Mouse (Mus musculus): ENCODE measurements around the gene Nt5c. TPM values are rescaled to one million over a fixed set of nuclear protein-coding genes. Genes with fewer than 3 reads are reported as not detected.

Nt5c gene
- polyA plus RNA-seq, 1 experiment from 2014 or later, result 32.0 TPM

DNA sequence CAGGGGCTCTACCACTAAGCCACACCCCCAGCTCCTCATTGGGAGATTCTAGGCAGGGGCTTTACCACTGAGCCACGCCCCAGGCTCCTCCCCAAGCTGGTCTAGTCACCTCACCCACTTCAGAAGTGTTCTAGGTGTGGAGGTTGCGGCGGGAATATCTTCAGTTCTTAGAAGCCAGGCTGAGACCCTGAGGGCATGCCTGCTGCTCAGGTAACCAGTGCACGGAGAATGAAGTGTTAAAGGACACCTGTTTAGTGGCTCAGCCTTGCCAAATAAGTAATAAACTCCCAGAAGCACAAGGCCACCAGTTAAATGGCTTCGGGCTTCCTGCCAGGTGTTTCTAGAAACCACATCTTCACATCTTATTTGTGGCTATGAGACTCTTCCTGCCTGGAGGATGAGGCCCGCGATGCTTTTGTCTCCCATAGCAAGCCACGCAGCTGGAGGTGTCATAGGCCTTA lies 39.9 kb downstream of the Nt5c start:
- no peak for ATAC-seq (ENCODE audit: low read depth)
- no peaks in the 10 kb centered on the region for H3K27me3 ChIP-seq (ENCODE audit: control insufficient read depth, insufficient read depth, low read depth, low read length)
- peaks cover 3% of the 10 kb centered on the region for H3K4me1 ChIP-seq (ENCODE audit: control insufficient read depth, low read depth, low read length)
- no peak overlapping the region for H3K4me2 ChIP-seq (ENCODE audit: low read depth, low read length)
- 60% methylated on average over 8 of the region's 8 CpGs for WGBS (ENCODE audit: insufficient replicate concordance)
- no peaks in the 10 kb centered on the region for H3K36me3 ChIP-seq (ENCODE audit: control insufficient read depth, insufficient read depth)
- H3K4me3 ChIP-seq (ENCODE audit: low read depth, low read length), result no peak overlapping the region
- no peak overlapping the region for H3K27ac ChIP-seq (ENCODE audit: low read length)
- H3K9me3 ChIP-seq (replicated peaks; ENCODE audit: control insufficient read depth, low read length), result no peaks in the 10 kb centered on the region; the same call in 1 of the 2 replicates
- no peak overlapping the region for H3K9ac ChIP-seq (ENCODE audit: low read depth, low read length)

DNA sequence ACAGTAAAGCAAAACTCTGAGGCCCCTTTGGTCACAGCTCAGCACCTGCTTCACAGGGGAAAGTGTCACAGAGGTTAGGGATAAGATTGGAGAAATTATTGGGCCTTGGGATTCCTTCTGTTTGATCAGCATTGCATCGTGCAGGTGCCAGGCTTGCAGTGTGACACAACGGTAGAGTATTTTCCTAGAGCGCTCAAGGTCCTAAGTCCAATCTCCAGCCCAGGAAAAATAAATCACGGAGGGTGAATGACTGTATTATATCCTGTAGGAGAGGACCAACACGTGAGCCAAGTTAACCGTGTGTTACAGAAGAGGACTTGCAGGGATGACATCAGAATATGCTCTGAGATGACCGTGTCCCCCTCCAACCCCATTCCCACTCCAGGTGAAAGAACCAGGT lies 41.5 kb downstream of the Nt5c start:
- Histone ChIP-seq H3K27me3 (ENCODE audit: control insufficient read depth, insufficient read depth, low read depth, low read length) (no peaks in the 10 kb centered on the region), H3K27ac (ENCODE audit: low read length) (peak overlapping the region; percentile 60; the same call in 1 of the 2 replicates), H3K4me1 (ENCODE audit: control insufficient read depth, low read depth, low read length) (peaks cover 3% of the 10 kb centered on the region), H3K9me3 (replicated peaks; ENCODE audit: control insufficient read depth, low read length) (no peaks in the 10 kb centered on the region; the same call in 1 of the 2 replicates), H3K4me2 (ENCODE audit: low read depth, low read length) (no peak overlapping the region), H3K36me3 (ENCODE audit: control insufficient read depth, insufficient read depth) (no peaks in the 10 kb centered on the region), H3K4me3 (ENCODE audit: low read depth, low read length) (no peak overlapping the region), H3K9ac (ENCODE audit: low read depth, low read length) (no peak overlapping the region)
- 58% methylated on average over 7 of the region's 7 CpGs for WGBS (ENCODE audit: insufficient replicate concordance)
- peak; percentile 56 for ATAC-seq (ENCODE audit: low read depth)

DNA sequence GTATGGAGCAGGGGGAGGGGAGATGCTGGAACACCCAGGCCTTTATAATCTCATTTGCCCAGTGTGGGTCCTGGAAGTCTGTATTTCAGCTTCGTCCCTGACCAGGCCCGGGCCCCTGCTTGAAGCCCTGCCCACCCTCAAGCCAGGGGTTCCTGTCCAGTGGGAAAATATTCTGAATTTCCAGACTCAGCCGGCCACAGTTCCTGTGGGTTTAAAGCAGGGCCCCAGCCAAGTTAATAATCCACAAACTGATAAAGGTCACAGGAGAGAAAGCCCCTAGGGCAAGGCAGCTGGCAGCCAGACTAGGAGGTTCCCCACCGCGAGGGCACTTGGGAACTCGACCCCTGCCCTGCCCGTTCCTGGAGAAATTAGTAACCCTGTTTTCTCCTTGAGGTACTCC lies 42.7 kb downstream of the Nt5c start:
- Histone ChIP-seq H3K36me3 (ENCODE audit: control insufficient read depth, insufficient read depth) (no peaks in the 10 kb centered on the region), H3K9ac (ENCODE audit: low read depth, low read length) (no peak overlapping the region), H3K4me2 (ENCODE audit: low read depth, low read length) (no peak overlapping the region), H3K9me3 (replicated peaks; ENCODE audit: control insufficient read depth, low read length) (no peaks in the 10 kb centered on the region), H3K27me3 (ENCODE audit: control insufficient read depth, insufficient read depth, low read depth, low read length) (no peaks in the 10 kb centered on the region), H3K27ac (ENCODE audit: low read length) (peak overlapping the region; percentile 58), H3K4me1 (ENCODE audit: control insufficient read depth, low read depth, low read length) (peaks cover 3% of the 10 kb centered on the region), H3K4me3 (ENCODE audit: low read depth, low read length) (no peak overlapping the region)
- peak; percentile 28; the same call in 1 of the 2 replicates for ATAC-seq (ENCODE audit: low read depth)
- 56% methylated on average over 7 of the region's 7 CpGs for WGBS (ENCODE audit: insufficient replicate concordance)

DNA sequence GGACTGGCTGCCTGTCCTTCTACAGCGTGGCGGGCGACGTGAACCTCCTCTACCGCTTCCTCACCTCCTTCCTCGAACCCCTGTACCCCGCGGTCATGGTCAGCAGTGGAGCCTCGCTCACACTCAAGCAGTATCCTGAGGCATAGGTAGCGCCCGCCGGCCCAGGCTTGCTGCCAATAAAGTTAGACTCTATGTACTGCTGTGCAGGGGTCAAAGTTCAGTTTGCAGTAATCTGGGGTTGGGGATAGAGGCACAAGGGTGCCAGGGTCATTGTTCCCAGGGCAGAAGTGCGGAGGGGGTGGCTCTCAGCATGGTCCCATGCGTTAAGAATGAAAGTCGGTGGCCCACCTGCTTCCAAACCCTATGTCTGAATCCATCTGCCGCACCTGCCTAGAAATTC lies 43.6 kb downstream of the Nt5c start:
- Histone ChIP-seq H3K4me3 (ENCODE audit: low read depth, low read length) (peak overlapping the region; percentile 23; the same call in 1 of the 2 replicates), H3K27me3 (ENCODE audit: control insufficient read depth, insufficient read depth, low read depth, low read length) (no peaks in the 10 kb centered on the region), H3K9me3 (replicated peaks; ENCODE audit: control insufficient read depth, low read length) (no peaks in the 10 kb centered on the region), H3K36me3 (ENCODE audit: control insufficient read depth, insufficient read depth) (no peaks in the 10 kb centered on the region), H3K9ac (ENCODE audit: low read depth, low read length) (no peak overlapping the region), H3K27ac (ENCODE audit: low read length) (peak overlapping the region; percentile 58), H3K4me1 (ENCODE audit: control insufficient read depth, low read depth, low read length) (no peaks in the 10 kb centered on the region; the same call in 1 of the 2 replicates), H3K4me2 (ENCODE audit: low read depth, low read length) (peak overlapping the region; percentile 30; the same call in 1 of the 2 replicates)
- ATAC-seq (ENCODE audit: low read depth), result peak; percentile 72
- WGBS (ENCODE audit: insufficient replicate concordance), result 70% methylated on average over 16 of the region's 16 CpGs

DNA sequence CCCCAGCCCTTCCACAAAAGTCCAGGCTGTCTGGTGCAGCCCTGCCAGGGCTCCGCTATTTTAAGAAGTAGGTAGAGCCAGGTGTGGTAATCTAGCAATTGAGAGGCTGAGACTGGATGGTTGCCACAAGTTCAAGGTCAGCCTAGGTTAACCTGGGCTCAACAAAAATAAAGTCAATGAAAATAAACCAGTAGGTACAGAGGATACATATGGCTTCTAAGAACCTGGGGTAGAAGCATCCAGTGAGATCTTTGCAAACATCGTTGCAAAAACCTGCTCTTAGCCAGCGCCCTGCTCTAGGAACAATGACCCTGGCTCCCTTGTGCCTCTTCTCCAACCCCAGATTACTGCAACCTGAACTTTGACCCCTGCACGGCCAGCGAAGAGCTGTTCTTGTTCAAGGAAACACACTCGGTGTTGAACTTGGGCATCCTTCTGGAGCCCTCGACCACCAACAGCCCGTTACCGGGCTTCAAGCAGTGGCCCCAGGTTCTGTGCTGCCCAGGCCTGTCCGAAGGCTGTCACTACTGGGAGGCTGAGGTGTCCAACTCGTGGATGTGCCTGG lies 44.3 kb downstream of the Nt5c start:
- H3K4me2 ChIP-seq (ENCODE audit: low read depth, low read length), result peak overlapping the region; percentile 30
- H3K9me3 ChIP-seq (replicated peaks; ENCODE audit: control insufficient read depth, low read length), result no peaks in the 10 kb centered on the region
- WGBS (ENCODE audit: insufficient replicate concordance), result 61% methylated on average over 11 of the region's 11 CpGs
- H3K27me3 ChIP-seq (ENCODE audit: control insufficient read depth, insufficient read depth, low read depth, low read length), result no peaks in the 10 kb centered on the region
- peak overlapping the region; percentile 23; the same call in 1 of the 2 replicates for H3K4me3 ChIP-seq (ENCODE audit: low read depth, low read length)
- no peaks in the 10 kb centered on the region; the same call in 1 of the 2 replicates for H3K4me1 ChIP-seq (ENCODE audit: control insufficient read depth, low read depth, low read length)
- peak; percentile 23; the same call in 1 of the 2 replicates for ATAC-seq (ENCODE audit: low read depth)
- peak overlapping the region; percentile 58 for H3K27ac ChIP-seq (ENCODE audit: low read length)
- no peak overlapping the region for H3K9ac ChIP-seq (ENCODE audit: low read depth, low read length)
- no peaks in the 10 kb centered on the region for H3K36me3 ChIP-seq (ENCODE audit: control insufficient read depth, insufficient read depth)

DNA sequence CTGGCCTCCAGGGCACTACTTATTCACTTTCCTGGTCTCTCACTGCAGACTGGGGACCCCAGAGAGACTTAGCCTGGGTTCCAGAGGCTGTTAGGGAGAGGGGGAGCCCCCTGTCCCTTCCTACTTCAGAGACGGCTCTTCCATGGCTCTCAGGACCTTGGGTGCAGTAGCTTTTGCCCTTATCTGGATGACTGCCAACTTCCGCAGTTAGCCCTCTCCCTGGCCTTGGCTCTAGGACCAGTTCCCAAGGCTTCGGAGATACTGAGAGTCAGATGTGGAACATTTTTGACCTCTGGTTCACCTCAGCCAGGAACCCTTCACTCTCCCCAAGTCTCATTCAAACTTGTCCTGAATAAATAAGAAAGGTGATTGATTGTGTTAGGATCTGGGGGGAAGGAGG lies 44.8 kb downstream of the Nt5c start:
- no peaks in the 10 kb centered on the region; the same call in 1 of the 2 replicates for H3K4me1 ChIP-seq (ENCODE audit: control insufficient read depth, low read depth, low read length)
- H3K9me3 ChIP-seq (replicated peaks; ENCODE audit: control insufficient read depth, low read length), result no peaks in the 10 kb centered on the region
- no peaks in the 10 kb centered on the region for H3K36me3 ChIP-seq (ENCODE audit: control insufficient read depth, insufficient read depth)
- no peak overlapping the region for H3K9ac ChIP-seq (ENCODE audit: low read depth, low read length)
- H3K27ac ChIP-seq (ENCODE audit: low read length), result peak overlapping the region; percentile 58
- 40% methylated on average over 3 of the region's 3 CpGs for WGBS (ENCODE audit: insufficient replicate concordance)
- peak overlapping the region; percentile 30; the same call in 1 of the 2 replicates for H3K4me2 ChIP-seq (ENCODE audit: low read depth, low read length)
- H3K27me3 ChIP-seq (ENCODE audit: control insufficient read depth, insufficient read depth, low read depth, low read length), result no peaks in the 10 kb centered on the region
- ATAC-seq (ENCODE audit: low read depth), result no peak
- H3K4me3 ChIP-seq (ENCODE audit: low read depth, low read length), result no peak overlapping the region

DNA sequence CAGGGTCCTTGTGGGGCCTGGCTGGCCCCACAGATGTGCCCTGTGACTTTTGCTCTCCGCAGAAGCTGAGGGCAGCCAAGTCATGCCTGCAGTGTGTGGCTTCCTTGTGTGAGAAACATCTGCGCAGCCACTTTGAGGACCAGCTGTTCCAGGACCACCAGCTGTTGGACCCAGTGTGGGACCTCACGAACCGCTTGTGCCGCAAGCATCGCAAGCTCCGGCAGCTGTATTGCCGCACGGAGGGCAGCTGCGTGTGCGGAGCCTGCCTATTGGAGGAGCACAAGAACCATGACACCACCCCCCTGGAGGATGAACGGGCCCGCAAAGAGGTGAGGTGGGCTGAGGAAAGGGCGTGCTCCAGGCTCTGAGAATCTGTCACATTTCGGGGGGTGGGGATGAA lies 50.2 kb downstream of the Nt5c start:
- H3K9me3 ChIP-seq (replicated peaks; ENCODE audit: control insufficient read depth, low read length), result peaks cover 4% of the 10 kb centered on the region; the same call in 1 of the 2 replicates
- H3K4me3 ChIP-seq (ENCODE audit: low read depth, low read length), result no peak overlapping the region
- H3K36me3 ChIP-seq (ENCODE audit: control insufficient read depth, insufficient read depth), result no peaks in the 10 kb centered on the region
- 47% methylated on average over 15 of the region's 15 CpGs for WGBS (ENCODE audit: insufficient replicate concordance)
- no peak overlapping the region for H3K27ac ChIP-seq (ENCODE audit: low read length)
- H3K27me3 ChIP-seq (ENCODE audit: control insufficient read depth, insufficient read depth, low read depth, low read length), result peaks cover under 1% of the 10 kb centered on the region; the same call in 1 of the 2 replicates
- no peak overlapping the region for H3K4me2 ChIP-seq (ENCODE audit: low read depth, low read length)
- no peak for ATAC-seq (ENCODE audit: low read depth)
- H3K9ac ChIP-seq (ENCODE audit: low read depth, low read length), result no peak overlapping the region
- H3K4me1 ChIP-seq (ENCODE audit: control insufficient read depth, low read depth, low read length), result peaks cover 4% of the 10 kb centered on the region; the same call in 1 of the 2 replicates

Small RNAs within 50 kb of the gene (microRNA-seq; reads per million reads assigned to microRNA genes)
- gene Mir3968, result 0.74 reads per million

Other genes with a start within 250 kb of the Nt5c start
- 0.05 and 0.09 TPM in 2 replicates for gene Grin2c, start 224.6 kb downstream of the Nt5c start, polyA plus RNA-seq (2015; fragmentation: Nextera tagmentation; extraction: Ambion mirVana)
- 19.5 and 21.7 TPM in 2 replicates for gene Fdxr, start 214.8 kb downstream of the Nt5c start, polyA plus RNA-seq (2015; fragmentation: Nextera tagmentation; extraction: Ambion mirVana)
- gene Fads6, start 194.2 kb downstream of the Nt5c start, polyA plus RNA-seq (2015; fragmentation: Nextera tagmentation; extraction: Ambion mirVana), result 4.4 and 4.5 TPM in 2 replicates
- not detected in 2 replicates for gene Otop2, start 184.7 kb downstream of the Nt5c start, polyA plus RNA-seq (2015; fragmentation: Nextera tagmentation; extraction: Ambion mirVana)
- 0.09 and 0.13 TPM in 2 replicates for gene Ush1g, start 169.8 kb downstream of the Nt5c start, polyA plus RNA-seq (2015; fragmentation: Nextera tagmentation; extraction: Ambion mirVana)
- 0.11 TPM in 1 of 2 replicates, not detected in the other for gene Otop3, start 157.1 kb downstream of the Nt5c start, polyA plus RNA-seq (2015; fragmentation: Nextera tagmentation; extraction: Ambion mirVana)
- 1.3 and 1.9 TPM in 2 replicates for gene Hid1, start 124.1 kb downstream of the Nt5c start, polyA plus RNA-seq (2015; fragmentation: Nextera tagmentation; extraction: Ambion mirVana)
- 0.95 and 1.3 TPM in 2 replicates for gene Cdr2l, start 109.9 kb downstream of the Nt5c start, polyA plus RNA-seq (2015; fragmentation: Nextera tagmentation; extraction: Ambion mirVana)
- gene Mrpl58, start 88.1 kb downstream of the Nt5c start, polyA plus RNA-seq (2015; fragmentation: Nextera tagmentation; extraction: Ambion mirVana), result 68.8 and 71.7 TPM in 2 replicates
- gene Atp5h, start 71.9 kb downstream of the Nt5c start, polyA plus RNA-seq (2015; fragmentation: Nextera tagmentation; extraction: Ambion mirVana), result 482 and 528 TPM in 2 replicates
- gene Kctd2, start 71.7 kb downstream of the Nt5c start, polyA plus RNA-seq (2015; fragmentation: Nextera tagmentation; extraction: Ambion mirVana), result 0.70 and 1.0 TPM in 2 replicates
- gene Trim80, start 51.3 kb downstream of the Nt5c start, polyA plus RNA-seq (2015; fragmentation: Nextera tagmentation; extraction: Ambion mirVana), result 0.84 and 1.1 TPM in 2 replicates
- 0.21 and 0.51 TPM in 2 replicates for gene Slc16a5, start 29.4 kb downstream of the Nt5c start, polyA plus RNA-seq (2015; fragmentation: Nextera tagmentation; extraction: Ambion mirVana)
- gene Armc7, start 16.2 kb downstream of the Nt5c start, polyA plus RNA-seq (2015; fragmentation: Nextera tagmentation; extraction: Ambion mirVana), result 3.7 TPM in 2 replicates
- gene Jpt1, start 22.5 kb upstream of the Nt5c start, polyA plus RNA-seq (2015; fragmentation: Nextera tagmentation; extraction: Ambion mirVana), result 190 and 209 TPM in 2 replicates
- gene Sumo2, start 44.4 kb upstream of the Nt5c start, polyA plus RNA-seq (2015; fragmentation: Nextera tagmentation; extraction: Ambion mirVana), result 270 and 312 TPM in 2 replicates
- 94.4 and 96.5 TPM in 2 replicates for gene Nup85, start 72.6 kb upstream of the Nt5c start, polyA plus RNA-seq (2015; fragmentation: Nextera tagmentation; extraction: Ambion mirVana)
- 47.6 and 49.5 TPM in 2 replicates for gene Mrps7, start 112.1 kb upstream of the Nt5c start, polyA plus RNA-seq (2015; fragmentation: Nextera tagmentation; extraction: Ambion mirVana)
- 7.9 TPM in 2 replicates for gene Gga3, start 112.2 kb upstream of the Nt5c start, polyA plus RNA-seq (2015; fragmentation: Nextera tagmentation; extraction: Ambion mirVana)
- gene Mif4gd, start 121.1 kb upstream of the Nt5c start, polyA plus RNA-seq (2015; fragmentation: Nextera tagmentation; extraction: Ambion mirVana), result 28.4 and 28.6 TPM in 2 replicates
- 8.7 and 8.8 TPM in 2 replicates for gene Slc25a19, start 136.4 kb upstream of the Nt5c start, polyA plus RNA-seq (2015; fragmentation: Nextera tagmentation; extraction: Ambion mirVana)
- 49.1 and 53.1 TPM in 2 replicates for gene Grb2, start 216.7 kb upstream of the Nt5c start, polyA plus RNA-seq (2015; fragmentation: Nextera tagmentation; extraction: Ambion mirVana)

Data from liver, embryonic 16.5 days (tissue).